Mouse (Mus musculus): Measurements from ENCODE around the gene Itpk1. TPM values are rescaled to one million over a fixed set of nuclear protein-coding genes. Genes with fewer than 3 reads are reported as not detected.

Itpk1 gene
- total RNA-seq, 2 experiments from 2014 or later, result 90.5 to 90.8 TPM

- intact Hi-C loops (cut with DNase I), result no loop called here
- no peak for DNase-seq (ENCODE audit: extremely low spot score in 1 of 2, low spot score in 2 of 2)
These were observed 152.7 kb downstream of the Itpk1 start for GRCm38 (mm10) chr12:102552001-102552400.

GRCm38 (mm10) chr12:102551186-102551585 lies 153.5 kb downstream of the Itpk1 start:
- no peak for DNase-seq (ENCODE audit: extremely low spot score in 1 of 2, low spot score in 2 of 2)
- intact Hi-C loops (cut with DNase I), result no loop called here

GRCm38 (mm10) chr12:102550529-102550928 lies 154.2 kb downstream of the Itpk1 start:
- intact Hi-C loops (cut with DNase I), result no loop called here
- DNase-seq (ENCODE audit: extremely low spot score in 1 of 2, low spot score in 2 of 2), result peak in 1 of 2 experiments; percentile 65

GRCm38 (mm10) chr12:102545122-102545521 lies 159.6 kb downstream of the Itpk1 start:
- no peak for DNase-seq (ENCODE audit: extremely low spot score in 1 of 2, low spot score in 2 of 2)
- intact Hi-C loops (cut with DNase I), result no loop called here

GRCm38 (mm10) chr12:102541168-102541567 lies 163.6 kb downstream of the Itpk1 start:
- intact Hi-C loops (cut with DNase I), result no loop called here
- DNase-seq (ENCODE audit: extremely low spot score in 1 of 2, low spot score in 2 of 2), result no peak

GRCm38 (mm10) chr12:102540278-102540677 lies 164.5 kb downstream of the Itpk1 start:
- no peak for DNase-seq (ENCODE audit: extremely low spot score in 1 of 2, low spot score in 2 of 2)
- intact Hi-C loops (cut with DNase I), result no loop called here

GRCm38 (mm10) chr12:102535796-102536195 lies 168.9 kb downstream of the Itpk1 start:
- intact Hi-C loops (cut with DNase I), result no loop called here
- DNase-seq (ENCODE audit: extremely low spot score in 1 of 2, low spot score in 2 of 2), result no peak

- no peak for DNase-seq (ENCODE audit: extremely low spot score in 1 of 2, low spot score in 2 of 2)
- intact Hi-C loops (cut with DNase I), result no loop called here
These were observed 176.7 kb downstream of the Itpk1 start for GRCm38 (mm10) chr12:102527989-102528388.

- intact Hi-C loops (cut with DNase I), result no loop called here
- DNase-seq (ENCODE audit: extremely low spot score in 1 of 2, low spot score in 2 of 2), result peak in 1 of 2 experiments; percentile 55
These were observed 180.0 kb downstream of the Itpk1 start for GRCm38 (mm10) chr12:102524760-102525159.

GRCm38 (mm10) chr12:102524216-102524615 lies 180.5 kb downstream of the Itpk1 start:
- DNase-seq (ENCODE audit: extremely low spot score in 1 of 2, low spot score in 2 of 2), result no peak
- intact Hi-C loops (cut with DNase I), result no loop called here

GRCm38 (mm10) chr12:102521777-102522319 lies 182.9 kb downstream of the Itpk1 start:
- DNase-seq (ENCODE audit: extremely low spot score in 1 of 2, low spot score in 2 of 2), result peak in 1 of 2 experiments; percentile 47
- intact Hi-C loops (cut with DNase I), result no loop called here

GRCm38 (mm10) chr12:102519929-102520720 lies 184.6 kb downstream of the Itpk1 start:
- intact Hi-C loops (cut with DNase I), result no loop called here
- DNase-seq (ENCODE audit: extremely low spot score in 1 of 2, low spot score in 2 of 2), result no peak

Small RNA genes within 50 kb of the gene (microRNA-seq; reads per million reads assigned to microRNA genes)
- gene Mir1936, result 3.2 reads per million, percentile 4 among the genes with 10 or more reads in this experiment

Other genes with a start within 250 kb of the Itpk1 start
- gene Golga5, start 235.8 kb downstream of the Itpk1 start, total RNA-seq (2021), result 10 to 100 TPM; 22.7 to 28.1 TPM
- 100 to 1,000 TPM; 187 to 195 TPM for gene Chga, start 150.0 kb downstream of the Itpk1 start, total RNA-seq (2021)
- 10 to 100 TPM; 37.5 to 41.0 TPM for gene Moap1, start 38.7 kb upstream of the Itpk1 start, total RNA-seq (2021)
- gene Tmem251, start 38.8 kb upstream of the Itpk1 start, total RNA-seq (2021), result 1 to 10 TPM; 5.4 to 6.1 TPM
- not detected for gene Gm28051, start 52.8 kb upstream of the Itpk1 start, total RNA-seq (2021)
- 10 to 100 TPM; 10.9 to 15.4 TPM for gene Gon7, start 52.9 kb upstream of the Itpk1 start, total RNA-seq (2021)
- gene Ubr7, start 53.0 kb upstream of the Itpk1 start, total RNA-seq (2021), result 10 to 100 TPM; 32.3 to 35.0 TPM
- gene Gm20604, start 53.7 kb upstream of the Itpk1 start, total RNA-seq (2021), result 10 to 100 TPM; 22.9 to 23.0 TPM
- gene Btbd7, start 173.5 kb upstream of the Itpk1 start, total RNA-seq (2021), result 10 to 100 TPM; 17.7 to 19.6 TPM
- not detected for gene Cox8c, start 194.4 kb upstream of the Itpk1 start, total RNA-seq (2021)
- gene Unc79, start 243.9 kb upstream of the Itpk1 start, total RNA-seq (2021), result 10 to 100 TPM; 37.3 to 38.9 TPM

All from left cerebral cortex, postnatal 10 days (tissue).